Mouse (Mus musculus) neural tube, embryonic 15.5 days (tissue): Measurements from ENCODE around the gene Lactbl1. TPM values are rescaled to one million over a fixed set of nuclear protein-coding genes. Genes with fewer than 3 reads are reported as not detected.

Experiments used
- ATAC-seq: fragments of 200-750 bp; cut with Nextera tagmentation; 2 replicates; pipeline ENCODE4 v1.8.0; 2017; ENCODE audit warnings: mild to moderate bottlenecking, moderate TSS enrichment, moderate library complexity; ENCODE audit not compliant: low FRiP score
- H3K27ac ChIP-seq: fragments of 300-500 bp; sonication (generic); replicated peaks from 2 replicates; pipeline ENCODE4 v1.5.1; 2015; ENCODE audit warnings: mild to moderate bottlenecking, inconsistent platforms
- H3K27me3 ChIP-seq: fragments of 300-500 bp; sonication (generic); replicated peaks from 2 replicates; pipeline ENCODE4 v1.6.1; 2015; ENCODE audit warnings: inconsistent platforms
- H3K36me3 ChIP-seq: fragments of 300-500 bp; sonication (generic); 2 replicates; pipeline ENCODE4 v1.6.1; 2015; ENCODE audit warnings: inconsistent platforms
- H3K4me1 ChIP-seq: fragments of 300-500 bp; sonication (generic); 2 replicates; pipeline ENCODE4 v1.6.1; 2015; ENCODE audit warnings: inconsistent platforms
- H3K4me2 ChIP-seq: fragments of 300-500 bp; sonication (generic); 2 replicates; pipeline ENCODE4 v1.6.1; 2015; ENCODE audit warnings: inconsistent platforms, mild to moderate bottlenecking, moderate library complexity
- H3K4me3 ChIP-seq: fragments of 300-500 bp; sonication (generic); replicated peaks from 2 replicates; pipeline ENCODE4 v1.5.1; 2015; ENCODE audit warnings: mild to moderate bottlenecking, inconsistent platforms
- H3K9ac ChIP-seq: fragments of 300-500 bp; sonication (generic); replicated peaks from 2 replicates; pipeline ENCODE4 v1.6.1; 2015; ENCODE audit warnings: mild to moderate bottlenecking, inconsistent platforms
- H3K9me3 ChIP-seq: fragments of 300-500 bp; sonication (generic); replicated peaks from 2 replicates; pipeline ENCODE4 v1.6.1; 2016; ENCODE audit warnings: inconsistent platforms
- WGBS: fragments of 180-500 bp; shearing (Covaris S2); methylation state at CpG from one replicate; pipeline ENCODE4 v1.1.7; 2015; ENCODE audit warnings: mixed read lengths; 5-methylcytosine and 5-hydroxymethylcytosine counted together
- microRNA-seq: library from miRNA; unstranded; fragments of <30 nt; microRNA quantifications from one replicate; pipeline ENCODE4, GENCODE M21; 2017
- polyA plus RNA-seq: library from polyadenylated mRNA; unstranded; fragments of >200 nt; fragmentation: Nextera tagmentation; extraction: Ambion mirVana; gene quantifications from 2 replicates; pipeline ENCODE4 v1.2.1, GENCODE M21; 2015

Lactbl1 gene
- polyA plus RNA-seq, 1 experiment from 2014 or later: 0.05 TPM

GRCm38 (mm10) chr4:136688113-136688512, 65.7 kb downstream of the Lactbl1 start:
- 61% methylated on average over 4 of the region's 4 CpGs for WGBS
- Histone ChIP-seq H3K4me2 (no peak overlapping the region), H3K9ac (no peak overlapping the region), H3K27me3 (no peaks in the 10 kb centered on the region), H3K27ac (no peak overlapping the region), H3K9me3 (no peaks in the 10 kb centered on the region), H3K36me3 (peaks cover 29% of the 10 kb centered on the region), H3K4me1 (no peaks in the 10 kb centered on the region), H3K4me3 (no peak overlapping the region)
- no peak for ATAC-seq

Small RNA genes within 50 kb of the gene (microRNA-seq; reads per million reads assigned to microRNA genes)
- gene Gm22180: not detected

Other genes with a start within 250 kb of the Lactbl1 start
- gene Htr1d, start 199.1 kb upstream of the Lactbl1 start, polyA plus RNA-seq: 2.5 and 3.9 TPM in 2 replicates
- 0.19 and 0.47 TPM in 2 replicates for gene 6030445D17Rik, start 160.4 kb upstream of the Lactbl1 start, polyA plus RNA-seq
- gene Luzp1, start 152.9 kb upstream of the Lactbl1 start, polyA plus RNA-seq: 60.1 and 73.0 TPM in 2 replicates
- gene Kdm1a, start 19.9 kb upstream of the Lactbl1 start, polyA plus RNA-seq: 46.6 and 49.8 TPM in 2 replicates
- not detected in 2 replicates for gene Tex46, start 12.2 kb upstream of the Lactbl1 start, polyA plus RNA-seq
- gene Ephb2, start 213.4 kb downstream of the Lactbl1 start, polyA plus RNA-seq: 13.7 and 21.3 TPM in 2 replicates